Mouse (Mus musculus): ENCODE measurements around the gene Cplx3. TPM values are rescaled to one million over a fixed set of nuclear protein-coding genes. Genes with fewer than 3 reads are reported as not detected.

Gene Cplx3
- total and polyA plus RNA-seq, 3 experiments, result 0.09 TPM; not detected in 2

GRCm38 (mm10) chr9:57620674-57621073, 14.6 kb upstream of the Cplx3 start, which contains the start of gene Lman1l:
Gene Lman1l, minus strand, starts transcription at chr9:57620774.
- Histone ChIP-seq H3K9me3 (replicated peaks; ENCODE audit: low read length) (no peaks in the 10 kb centered on the region), H3K27ac (ENCODE audit: insufficient read depth, low read depth) (no peak within 1 kb of the TSS), H3K36me3 (replicated peaks in 1 of 2; ENCODE audit: control insufficient read depth in 1 of 2, insufficient read depth in 1 of 2, low read length in 1 of 2) (peaks cover 13 to 24% of the 10 kb centered on the region in 2 experiments), H3K4me2 (ENCODE audit: insufficient read depth, low read depth, poor library complexity, severe bottlenecking) (no peak within 1 kb of the TSS), H3K79me2 (replicated peaks; ENCODE audit: control insufficient read depth, extremely low read depth, insufficient read depth, poor library complexity, severe bottlenecking) (no peaks in the 10 kb centered on the region), H3K27me3 (replicated peaks) (no peaks in the 10 kb centered on the region), H3K4me3 (replicated peaks in 1 of 3; ENCODE audit: low read depth in 2 of 3, low read length in 2 of 3, poor library complexity in 1 of 3) (no peak within 1 kb of the TSS), H3K4me1 (ENCODE audit: control insufficient read depth in 1 of 2, insufficient read depth in 2 of 2) (peaks cover 0 to 6% of the 10 kb centered on the region in 2 experiments; a peak in 2 of 4 replicates), H3K9ac (ENCODE audit: insufficient read depth, low read depth) (no peak within 1 kb of the TSS)
- DNase-seq (ENCODE audit: extremely low read depth), result no peak
- in situ Hi-C loops (cut with MboI; ENCODE audit: low pct_ligation_motif_present, low pct_unique_long_range_greater_than_20kb, low sequenced_read_pairs) (no loop called here), dilution Hi-C loops (cut with MboI; ENCODE audit: extremely low pct_ligation_motif_present, extremely low pct_unique_long_range_greater_than_20kb, low sequenced_read_pairs) (no loop called here)
- TF ChIP-seq TBP (conservative IDR thresholded peaks at IDR 0.05; ENCODE audit: low read depth, low read length) (no peak), CHD2 (IDR thresholded peaks at IDR 0.05; ENCODE audit: low read length) (no peak), MYC (IDR thresholded peaks at IDR 0.05; ENCODE audit: low read depth, low read length) (no peak)

GRCm38 (mm10) chr9:57618854-57619253, 12.8 kb upstream of the Cplx3 start:
- Histone ChIP-seq H3K9me3 (replicated peaks; ENCODE audit: low read length) (no peaks in the 10 kb centered on the region), H3K4me3 (replicated peaks in 1 of 3; ENCODE audit: low read depth in 2 of 3, low read length in 2 of 3, poor library complexity in 1 of 3) (no peak overlapping the region), H3K4me1 (ENCODE audit: control insufficient read depth in 1 of 2, insufficient read depth in 2 of 2) (peaks cover 0 to 6% of the 10 kb centered on the region in 2 experiments; a peak in 2 of 4 replicates), H3K36me3 (replicated peaks in 1 of 2; ENCODE audit: control insufficient read depth in 1 of 2, insufficient read depth in 1 of 2, low read length in 1 of 2) (peaks cover 0 to 6% of the 10 kb centered on the region in 2 experiments), H3K27me3 (replicated peaks) (peaks cover under 1% of the 10 kb centered on the region), H3K4me2 (ENCODE audit: insufficient read depth, low read depth, poor library complexity, severe bottlenecking) (no peak overlapping the region), H3K9ac (ENCODE audit: insufficient read depth, low read depth) (no peak overlapping the region), H3K27ac (ENCODE audit: insufficient read depth, low read depth) (no peak overlapping the region), H3K79me2 (replicated peaks; ENCODE audit: control insufficient read depth, extremely low read depth, insufficient read depth, poor library complexity, severe bottlenecking) (no peaks in the 10 kb centered on the region)
- no peak for DNase-seq (ENCODE audit: extremely low read depth)
- dilution Hi-C loops (cut with MboI; ENCODE audit: extremely low pct_ligation_motif_present, extremely low pct_unique_long_range_greater_than_20kb, low sequenced_read_pairs) (no loop called here), in situ Hi-C loops (cut with MboI; ENCODE audit: low pct_ligation_motif_present, low pct_unique_long_range_greater_than_20kb, low sequenced_read_pairs) (loop anchor here (5.0 kb wide), 1 partner anchor 33 kb away; the partner anchor contains the start of gene Csk)
- TF ChIP-seq PAX5 (IDR thresholded peaks at IDR 0.05; ENCODE audit: low read length) (no peak), ZMIZ1 (IDR thresholded peaks at IDR 0.05; ENCODE audit: low read depth, low read length) (no peak), CHD2 (IDR thresholded peaks at IDR 0.05; ENCODE audit: low read length) (no peak), MAX (IDR thresholded peaks at IDR 0.05; ENCODE audit: low read length) (no peak), POLR2A (IDR thresholded peaks at IDR 0.05; ENCODE audit: low read depth, low read length) (no peak), MYC (IDR thresholded peaks at IDR 0.05; ENCODE audit: low read depth, low read length) (no peak), ZKSCAN1 (IDR thresholded peaks at IDR 0.05; ENCODE audit: borderline replicate concordance, low read depth, low read length) (no peak), IRF4 (IDR thresholded peaks at IDR 0.05; ENCODE audit: low read depth, low read length) (no peak), MAZ (IDR thresholded peaks at IDR 0.05; ENCODE audit: low read depth, low read length) (no peak), RAD21 (IDR thresholded peaks at IDR 0.05; ENCODE audit: low read depth, low read length) (no peak), MXI1 (IDR thresholded peaks at IDR 0.05; ENCODE audit: low read depth, low read length) (no peak), JUN (IDR thresholded peaks at IDR 0.05; ENCODE audit: insufficient read depth, low read depth, low read length) (no peak), GABPA (IDR thresholded peaks at IDR 0.05; ENCODE audit: insufficient replicate concordance, low read depth, low read length) (no peak), CTCF (conservative IDR thresholded peaks at IDR 0.05 in 1 of 2, IDR thresholded peaks at IDR 0.05 in 1 of 2; ENCODE audit: low read depth in 2 of 2, low read length in 2 of 2) (no peak), NRF1 (IDR thresholded peaks at IDR 0.05; ENCODE audit: low read depth, low read length) (no peak), KAT2A (IDR thresholded peaks at IDR 0.05; ENCODE audit: insufficient replicate concordance, low read length) (no peak), SIN3A (IDR thresholded peaks at IDR 0.05; ENCODE audit: low read length) (no peak)
